Mouse (Mus musculus): ENCODE measurements at regions not wholly inside any gene's neighbourhood (a gene's known extent, or its start where the extent isn't known, plus 50 kb on each side); places are given as distances from the start of the nearest gene placed in this dataset.

DNA sequence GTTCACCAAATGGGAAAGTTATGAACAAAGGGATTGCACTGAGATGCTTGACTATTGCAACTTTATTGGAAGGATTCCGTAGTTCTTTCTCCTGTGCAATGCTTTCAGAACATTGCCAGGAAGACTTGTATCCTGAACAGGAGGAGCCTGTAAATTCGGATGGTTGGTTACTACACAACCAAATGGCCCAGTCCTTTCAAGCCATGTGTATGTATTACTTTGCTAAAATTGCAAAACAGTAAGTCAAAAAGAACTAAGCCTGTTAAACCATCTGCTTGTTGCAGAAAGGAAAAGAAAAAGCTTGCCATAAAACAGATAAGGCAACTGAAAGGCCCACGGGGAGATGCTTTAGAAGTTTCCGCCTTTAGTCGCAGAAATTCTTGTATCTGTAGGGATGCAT, 124.5 kb upstream of the Ccng1 start:
- TF ChIP-seq CTCF (IDR thresholded peaks at IDR 0.05; ENCODE audit: insufficient read depth, low read depth, low read length) = no peak
- no peak for TF ChIP-seq POLR2A (IDR thresholded peaks at IDR 0.05; ENCODE audit: insufficient read depth, low read depth, low read length)

All from olfactory bulb, adult 2 months (tissue).